Mouse (Mus musculus) urinary bladder, postnatal 36 days (tissue): Measurements from ENCODE around the gene Dmc1.

ENCODE experiments used
- DNase-seq, 2 experiments: peaks; one replicate each; pipeline ENCODE4 v3.0.0; 2022; ENCODE audit warnings: low spot score in 2 of 2, mixed read lengths in 1 of 2

Dmc1 gene

GRCm38 (mm10) chr15:79511553-79512320 lies 93.2 kb downstream of the Dmc1 start:
- DNase-seq = peak; percentile 74 to 82
